ENCODE assay signal across 12 mouse cellular contexts in the genomic region with DNA sequence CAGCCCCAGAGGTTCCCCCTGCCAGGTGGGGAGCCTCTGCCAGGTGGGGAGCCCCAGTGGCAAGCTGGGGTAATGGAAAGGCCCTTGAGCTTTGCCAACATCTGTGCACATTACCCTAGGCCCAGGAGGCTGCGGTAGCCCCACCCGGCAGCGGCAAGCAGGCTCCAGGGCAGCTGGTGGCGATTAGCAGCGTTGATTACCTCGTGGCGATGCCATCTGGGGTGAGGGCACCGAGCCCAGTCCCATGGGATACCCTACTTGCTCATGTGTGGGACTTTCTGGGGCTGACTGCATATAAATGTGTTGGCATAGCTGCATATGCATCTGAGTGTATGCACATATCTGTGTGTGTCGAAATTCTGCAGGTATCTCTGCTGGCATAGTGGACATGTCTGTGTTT. TPM values are rescaled to one million over a fixed set of nuclear protein-coding genes. Genes with fewer than 3 reads are reported as not detected.
A peak's percentile ranks its signal among the peaks of the same experiment; 100 is the strongest.
DNase-seq lines count a peak whose midpoint lies in the region; ATAC-seq and TF ChIP-seq lines count a peak whose summit lies in the region.
"Had no signal": no experiment of that assay in that cellular context is flagged by ENCODE, and none has a peak within 500 bp of the region (broad histone marks: within the 10 kb centered on the region; RNA-seq: fewer than 3 reads in every experiment).

No protein-coding gene starts in this region.

- no peaks in the 10 kb centered on the region for H3K27me3 ChIP-seq in midbrain, postnatal 0 days (ENCODE audit: insufficient read depth, low read length)
- no peaks in the 10 kb centered on the region for H3K27me3 ChIP-seq in midbrain, embryonic 15.5 days (replicated peaks)
- no peaks in the 10 kb centered on the region for H3K27me3 ChIP-seq in forebrain, embryonic 16.5 days (replicated peaks; ENCODE audit: control insufficient read depth, insufficient read depth, low read length)
- no peaks in the 10 kb centered on the region for H3K27me3 ChIP-seq in stomach, postnatal 0 days (ENCODE audit: control insufficient read depth, insufficient read depth, low read length)

- no peak overlapping the region for H3K27ac ChIP-seq in midbrain, postnatal 0 days (ENCODE audit: low read depth, low read length)
- H3K27ac ChIP-seq in midbrain, embryonic 15.5 days = no peak overlapping the region
- no peak overlapping the region for H3K27ac ChIP-seq in forebrain, embryonic 16.5 days (ENCODE audit: low read length)
- H3K27ac ChIP-seq in stomach, postnatal 0 days (replicated peaks) = no peak overlapping the region; the same call in 1 of the 2 replicates
- H3K27ac ChIP-seq: liver, embryonic 15.5 days had no signal

- peak; percentile 48 to 69 for DNase-seq in cerebellum, postnatal 25 days
- DNase-seq in cerebellum, adult 9-10 months = no peak
- peak; percentile 80 for DNase-seq in midbrain, postnatal 0 days (ENCODE audit: low spot score)
- DNase-seq in stomach, postnatal 0 days (ENCODE audit: low spot score) = no peak
- DNase-seq in embryo, embryonic 10 days (ENCODE audit: low spot score) = no peak
- no peak for DNase-seq in kidney, postnatal 4 days
- DNase-seq: cerebellum, adult 11-12 months; heart, postnatal 14 days had no signal

- TF ChIP-seq EP300 in stomach, postnatal 0 days (optimal IDR thresholded peaks at IDR 0.05) = no peak

- no peak overlapping the region for H3K4me2 ChIP-seq in midbrain, postnatal 0 days (ENCODE audit: low read depth, low read length, poor library complexity, severe bottlenecking)
- H3K4me2 ChIP-seq in midbrain, embryonic 15.5 days = no peak overlapping the region
- no peak overlapping the region for H3K4me2 ChIP-seq in forebrain, embryonic 16.5 days (ENCODE audit: low read length)
- H3K4me2 ChIP-seq in stomach, postnatal 0 days (replicated peaks; ENCODE audit: low read depth) = no peak overlapping the region
- H3K4me2 ChIP-seq: liver, embryonic 15.5 days had no signal

- no peak for ATAC-seq in midbrain, postnatal 0 days (ENCODE audit: low FRiP score)
- ATAC-seq in midbrain, embryonic 15.5 days (replicated peaks) = no peak
- peak; percentile 27 for ATAC-seq in forebrain, embryonic 16.5 days
- no peak for ATAC-seq in stomach, postnatal 0 days (ENCODE audit: low FRiP score, low TSS enrichment)

- no peaks in the 10 kb centered on the region for H3K36me3 ChIP-seq in midbrain, postnatal 0 days (ENCODE audit: insufficient read depth, low read length)
- no peaks in the 10 kb centered on the region for H3K36me3 ChIP-seq in midbrain, embryonic 15.5 days (replicated peaks)
- no peaks in the 10 kb centered on the region for H3K36me3 ChIP-seq in forebrain, embryonic 16.5 days (ENCODE audit: control insufficient read depth, insufficient read depth)
- no peaks in the 10 kb centered on the region for H3K36me3 ChIP-seq in stomach, postnatal 0 days (ENCODE audit: control insufficient read depth, insufficient read depth, low read length)
- H3K36me3 ChIP-seq: liver, embryonic 15.5 days had no signal

- no peaks in the 10 kb centered on the region for H3K9me3 ChIP-seq in midbrain, postnatal 0 days (ENCODE audit: low read length)
- H3K9me3 ChIP-seq in midbrain, embryonic 15.5 days = no peaks in the 10 kb centered on the region
- H3K9me3 ChIP-seq in forebrain, embryonic 16.5 days (ENCODE audit: control insufficient read depth, low read length) = no peaks in the 10 kb centered on the region
- no peaks in the 10 kb centered on the region for H3K9me3 ChIP-seq in stomach, postnatal 0 days (ENCODE audit: control insufficient read depth, low read length)
- H3K9me3 ChIP-seq: liver, embryonic 15.5 days had no signal

- H3K4me1 ChIP-seq in midbrain, postnatal 0 days (ENCODE audit: insufficient read depth, low read length) = peaks cover 9% of the 10 kb centered on the region; the same call in 1 of the 2 replicates
- H3K4me1 ChIP-seq in midbrain, embryonic 15.5 days = peaks cover 23% of the 10 kb centered on the region
- peaks cover 24% of the 10 kb centered on the region for H3K4me1 ChIP-seq in forebrain, embryonic 16.5 days (replicated peaks; ENCODE audit: control insufficient read depth, insufficient read depth, low read length)
- peaks cover 8% of the 10 kb centered on the region for H3K4me1 ChIP-seq in stomach, postnatal 0 days (replicated peaks; ENCODE audit: control insufficient read depth, insufficient read depth)
- H3K4me1 ChIP-seq: liver, embryonic 15.5 days had no signal

- 66% methylated on average over 9 of the region's 9 CpGs for WGBS in midbrain, postnatal 0 days
- 69% methylated on average over 9 of the region's 9 CpGs for WGBS in midbrain, embryonic 15.5 days
- WGBS in forebrain, embryonic 16.5 days = 26% methylated on average over 9 of the region's 9 CpGs
- 81% methylated on average over 9 of the region's 9 CpGs for WGBS in stomach, postnatal 0 days

- no peak for TF ChIP-seq CTCF in midbrain, postnatal 0 days (IDR thresholded peaks at IDR 0.05)
- no peak for TF ChIP-seq CTCF in stomach, postnatal 0 days (IDR thresholded peaks at IDR 0.05; ENCODE audit: low read depth)

- H3K4me3 ChIP-seq in midbrain, postnatal 0 days (ENCODE audit: low read depth, low read length) = no peak overlapping the region
- H3K4me3 ChIP-seq in midbrain, embryonic 15.5 days = no peak overlapping the region
- H3K4me3 ChIP-seq in forebrain, embryonic 16.5 days (replicated peaks; ENCODE audit: low read length) = no peak overlapping the region
- H3K4me3 ChIP-seq in stomach, postnatal 0 days (ENCODE audit: low read depth, low read length) = no peak overlapping the region
- H3K4me3 ChIP-seq: liver, embryonic 15.5 days had no signal

- no peak overlapping the region for H3K9ac ChIP-seq in midbrain, postnatal 0 days (replicated peaks; ENCODE audit: low read length, poor library complexity, severe bottlenecking)
- H3K9ac ChIP-seq in midbrain, embryonic 15.5 days = no peak overlapping the region
- no peak overlapping the region for H3K9ac ChIP-seq in forebrain, embryonic 16.5 days (replicated peaks; ENCODE audit: low read depth, low read length)
- H3K9ac ChIP-seq in stomach, postnatal 0 days (ENCODE audit: low read length) = 0 out of 2 replicates have a peak overlapping the region, but pooled peaks have one; percentile 13
- H3K9ac ChIP-seq: liver, embryonic 15.5 days had no signal

RNA-seq across cellular contexts. Expression of a gene that starts 3.4 kb away (rescaled TPM):
- 31.1 and 43.9 TPM in 2 replicates for total RNA-seq in midbrain, postnatal 0 days (2014; rRNA removed)
- 12.5 and 13.8 TPM in 2 replicates for polyA plus RNA-seq in midbrain, postnatal 0 days (2015; fragmentation: Nextera tagmentation; extraction: Ambion mirVana)
- 7.8 and 12.9 TPM in 2 replicates for polyA plus RNA-seq in midbrain, embryonic 15.5 days (2015; fragmentation: Nextera tagmentation; extraction: Ambion mirVana)
- 7.4 and 8.7 TPM in 2 replicates for polyA plus RNA-seq in forebrain, embryonic 16.5 days (2015; fragmentation: Nextera tagmentation; extraction: Ambion mirVana)
- polyA plus RNA-seq in stomach, postnatal 0 days (2015; fragmentation: Nextera tagmentation; extraction: Ambion mirVana) = 47.7 and 51.6 TPM in 2 replicates

RNA-seq across cellular contexts. Expression of a gene that starts 58.1 kb away (rescaled TPM):
- 49.8 and 61.5 TPM in 2 replicates for total RNA-seq in midbrain, postnatal 0 days (2014; rRNA removed)
- 59.5 and 67.3 TPM in 2 replicates for polyA plus RNA-seq in midbrain, postnatal 0 days (2015; fragmentation: Nextera tagmentation; extraction: Ambion mirVana)
- polyA plus RNA-seq in midbrain, embryonic 15.5 days (2015; fragmentation: Nextera tagmentation; extraction: Ambion mirVana) = 68.1 and 75.5 TPM in 2 replicates
- polyA plus RNA-seq in forebrain, embryonic 16.5 days (2015; fragmentation: Nextera tagmentation; extraction: Ambion mirVana) = 63.0 and 63.1 TPM in 2 replicates
- 63.7 and 64.7 TPM in 2 replicates for polyA plus RNA-seq in stomach, postnatal 0 days (2015; fragmentation: Nextera tagmentation; extraction: Ambion mirVana)

RNA-seq across cellular contexts. Expression of a gene that starts 59.5 kb away (rescaled TPM):
- total RNA-seq in midbrain, postnatal 0 days (2014; rRNA removed) = 293 and 312 TPM in 2 replicates
- polyA plus RNA-seq in midbrain, postnatal 0 days (2015; fragmentation: Nextera tagmentation; extraction: Ambion mirVana) = 17.4 and 17.9 TPM in 2 replicates
- polyA plus RNA-seq in midbrain, embryonic 15.5 days (2015; fragmentation: Nextera tagmentation; extraction: Ambion mirVana) = 19.4 and 23.6 TPM in 2 replicates
- polyA plus RNA-seq in forebrain, embryonic 16.5 days (2015; fragmentation: Nextera tagmentation; extraction: Ambion mirVana) = 9.6 and 12.2 TPM in 2 replicates
- 0.49 and 0.83 TPM in 2 replicates for polyA plus RNA-seq in stomach, postnatal 0 days (2015; fragmentation: Nextera tagmentation; extraction: Ambion mirVana)
- total RNA-seq: granulocyte monocyte progenitor cell, adult 5-6 weeks had no signal

Comparison
In these comparisons a context has a peak if more than half of its experiments do, and no peak if none do; other contexts are left out.
1. DNase-seq: peak in cerebellum, postnatal 25 days (2 of 2) and midbrain, postnatal 0 days (single experiment); none in cerebellum, adult 9-10 months (single experiment), stomach, postnatal 0 days (single experiment), embryo, embryonic 10 days (single experiment) and kidney, postnatal 4 days (0 of 2).